In genomic region chr11:48859014-48859413, GRCm38 (mm10) we compare ENCODE assay signal across 8 mouse cellular contexts. TPM values are rescaled to one million over a fixed set of nuclear protein-coding genes. Genes with fewer than 3 reads are reported as not detected.
DNase-seq lines count a peak whose midpoint lies in the region; ATAC-seq and TF ChIP-seq lines count a peak whose summit lies in the region.

No protein-coding gene starts in this region.

- peak; percentile 90 for TF ChIP-seq CTCF in gastrocnemius, adult 2 months (IDR thresholded peaks at IDR 0.05)

- peak; percentile 46; the same call in 1 of the 2 replicates for ATAC-seq in erythroblast, adult 5-6 weeks (replicated peaks; ENCODE audit: low FRiP score, poor library complexity, severe bottlenecking)
- ATAC-seq in hindbrain, embryonic 13.5 days (ENCODE audit: low FRiP score), result no peak
- ATAC-seq in limb, embryonic 15.5 days (ENCODE audit: insufficient number of reproducible peaks, low FRiP score, low TSS enrichment, low read depth), result no peak
- ATAC-seq in midbrain, embryonic 16.5 days, result no peak

- H3K36me3 ChIP-seq in hindbrain, embryonic 13.5 days, result no peaks in the 10 kb centered on the region
- no peaks in the 10 kb centered on the region for H3K36me3 ChIP-seq in limb, embryonic 15.5 days
- no peaks in the 10 kb centered on the region for H3K36me3 ChIP-seq in midbrain, embryonic 16.5 days (ENCODE audit: control insufficient read depth, insufficient read depth, low read length)

- H3K9me3 ChIP-seq in hindbrain, embryonic 13.5 days, result no peaks in the 10 kb centered on the region
- no peaks in the 10 kb centered on the region for H3K9me3 ChIP-seq in limb, embryonic 15.5 days
- H3K9me3 ChIP-seq in midbrain, embryonic 16.5 days (replicated peaks; ENCODE audit: control insufficient read depth, low read length, poor library complexity, severe bottlenecking), result no peaks in the 10 kb centered on the region

- intact Hi-C loops in gastrocnemius, adult 2 months (cut with DNase I), result loop anchor here (1.0 kb wide), 1 partner anchor 70 kb away; no protein-coding TSS in a partner anchor
- intact Hi-C loops in gastrocnemius, postnatal 14 days (cut with DNase I; ENCODE audit: low total_unique reads), result loop anchor here (2.0 kb wide), 1 partner anchor 70 kb away; no protein-coding TSS in a partner anchor

- peaks cover 26% of the 10 kb centered on the region for H3K4me1 ChIP-seq in hindbrain, embryonic 13.5 days (replicated peaks)
- peaks cover 28% of the 10 kb centered on the region for H3K4me1 ChIP-seq in limb, embryonic 15.5 days
- peaks cover 16% of the 10 kb centered on the region for H3K4me1 ChIP-seq in midbrain, embryonic 16.5 days (ENCODE audit: control insufficient read depth, insufficient read depth, low read length)

- H3K4me3 ChIP-seq in gastrocnemius, adult 2 months, result peak overlapping the region; percentile 80
- peak overlapping the region; percentile 60 for H3K4me3 ChIP-seq in hindbrain, embryonic 13.5 days
- H3K4me3 ChIP-seq in limb, embryonic 15.5 days, result peak overlapping the region; percentile 60; the same call in 1 of the 2 replicates
- peak overlapping the region; percentile 49 for H3K4me3 ChIP-seq in midbrain, embryonic 16.5 days (ENCODE audit: low read depth, low read length)

- peak; percentile 43 for DNase-seq in gastrocnemius, adult 2 months
- DNase-seq in gastrocnemius, postnatal 14 days, result no peak
- DNase-seq in NIH3T3 (ENCODE audit: low read depth), result peak; percentile 86
- DNase-seq in ovary, postnatal 14 days (ENCODE audit: low spot score), result no peak

- H3K9ac ChIP-seq in hindbrain, embryonic 13.5 days, result no peak overlapping the region
- no peak overlapping the region for H3K9ac ChIP-seq in limb, embryonic 15.5 days
- peak overlapping the region; percentile 52 for H3K9ac ChIP-seq in midbrain, embryonic 16.5 days (ENCODE audit: low read depth, low read length)

- peaks cover 19% of the 10 kb centered on the region; the same call in 1 of the 2 replicates for H3K27me3 ChIP-seq in hindbrain, embryonic 13.5 days
- H3K27me3 ChIP-seq in limb, embryonic 15.5 days, result peaks cover 11% of the 10 kb centered on the region
- H3K27me3 ChIP-seq in midbrain, embryonic 16.5 days (ENCODE audit: control insufficient read depth, insufficient read depth, low read depth, low read length), result no peaks in the 10 kb centered on the region

- WGBS in hindbrain, embryonic 13.5 days, result under 1% methylated on average over 6 of the region's 6 CpGs
- WGBS in limb, embryonic 15.5 days, result under 1% methylated on average over 6 of the region's 6 CpGs
- under 1% methylated on average over 6 of the region's 6 CpGs for WGBS in midbrain, embryonic 16.5 days

- H3K27ac ChIP-seq in gastrocnemius, adult 2 months, result no peak overlapping the region
- no peak overlapping the region for H3K27ac ChIP-seq in hindbrain, embryonic 13.5 days
- H3K27ac ChIP-seq in limb, embryonic 15.5 days, result no peak overlapping the region
- no peak overlapping the region for H3K27ac ChIP-seq in midbrain, embryonic 16.5 days (ENCODE audit: low read length)

- peak overlapping the region; percentile 79 for H3K4me2 ChIP-seq in hindbrain, embryonic 13.5 days
- H3K4me2 ChIP-seq in limb, embryonic 15.5 days, result peak overlapping the region; percentile 64; the same call in 1 of the 2 replicates
- H3K4me2 ChIP-seq in midbrain, embryonic 16.5 days (ENCODE audit: low read length), result peak overlapping the region; percentile 75

RNA-seq across cellular contexts. Expression of gene Irgm1, which starts 12.5 kb away (rescaled TPM):
- total RNA-seq in gastrocnemius, adult 2 months (2021), result 10 to 100 TPM; 13.5 to 14.4 TPM
- 1 to 10 TPM; 6.1 to 7.0 TPM for total RNA-seq in gastrocnemius, postnatal 14 days (2021)
- 54.8 and 67.1 TPM in 2 replicates for total RNA-seq in erythroblast, adult 5-6 weeks (2015; ENCODE audit: low replicate concordance)
- total RNA-seq in erythroblast, adult 5-6 weeks (2017; ENCODE audit: low replicate concordance), result 58.3 and 69.6 TPM in 2 replicates
- polyA plus RNA-seq in hindbrain, embryonic 13.5 days (2015; fragmentation: Nextera tagmentation; extraction: Ambion mirVana), result 2.7 and 2.8 TPM in 2 replicates
- 7.1 and 7.3 TPM in 2 replicates for polyA plus RNA-seq in limb, embryonic 15.5 days (2015; fragmentation: Nextera tagmentation; extraction: Ambion mirVana)
- 2.0 and 2.8 TPM in 2 replicates for polyA plus RNA-seq in midbrain, embryonic 16.5 days (2015; fragmentation: Nextera tagmentation; extraction: Ambion mirVana)

RNA-seq across cellular contexts. Expression of gene Gm12184, which starts 32.6 kb away (rescaled TPM):
- total RNA-seq in gastrocnemius, adult 2 months (2021), result 1 to 10 TPM; 1.5 to 2.2 TPM
- 1 to 10 TPM; 2.7 to 3.0 TPM for total RNA-seq in gastrocnemius, postnatal 14 days (2021)
- 3.1 TPM in 1 of 2 replicates, not detected in the other for total RNA-seq in erythroblast, adult 5-6 weeks (2015; ENCODE audit: low replicate concordance)
- 0.68 and 5.3 TPM in 2 replicates for total RNA-seq in erythroblast, adult 5-6 weeks (2017; ENCODE audit: low replicate concordance)
- polyA plus RNA-seq in hindbrain, embryonic 13.5 days (2015; fragmentation: Nextera tagmentation; extraction: Ambion mirVana), result 2.8 and 4.4 TPM in 2 replicates
- 2.0 and 3.0 TPM in 2 replicates for polyA plus RNA-seq in limb, embryonic 15.5 days (2015; fragmentation: Nextera tagmentation; extraction: Ambion mirVana)
- polyA plus RNA-seq in midbrain, embryonic 16.5 days (2015; fragmentation: Nextera tagmentation; extraction: Ambion mirVana), result 1.3 and 1.8 TPM in 2 replicates

RNA-seq across cellular contexts. Expression of gene Trim7, which starts 33.1 kb away (rescaled TPM):
- 10 to 100 TPM; 25.9 to 51.8 TPM for total RNA-seq in gastrocnemius, adult 2 months (2021)
- total RNA-seq in gastrocnemius, postnatal 14 days (2021), result 100 to 1,000 TPM in 1 of 2 experiments, 10 to 100 TPM in 1; 93.7 to 106 TPM
- not detected in 2 replicates for total RNA-seq in erythroblast, adult 5-6 weeks (2015; ENCODE audit: low replicate concordance)
- 0.42 TPM in 1 of 2 replicates, not detected in the other for total RNA-seq in erythroblast, adult 5-6 weeks (2017; ENCODE audit: low replicate concordance)
- 1.0 and 2.8 TPM in 2 replicates for polyA plus RNA-seq in hindbrain, embryonic 13.5 days (2015; fragmentation: Nextera tagmentation; extraction: Ambion mirVana)
- polyA plus RNA-seq in limb, embryonic 15.5 days (2015; fragmentation: Nextera tagmentation; extraction: Ambion mirVana), result 2.0 and 2.8 TPM in 2 replicates
- polyA plus RNA-seq in midbrain, embryonic 16.5 days (2015; fragmentation: Nextera tagmentation; extraction: Ambion mirVana), result 1.8 and 3.6 TPM in 2 replicates

RNA-seq across cellular contexts. Expression of gene Trim41, which starts 41.9 kb away (rescaled TPM):
- total RNA-seq in gastrocnemius, adult 2 months (2021), result 10 to 100 TPM; 19.9 to 23.6 TPM
- total RNA-seq in gastrocnemius, postnatal 14 days (2021), result 10 to 100 TPM; 16.3 to 21.0 TPM
- 3.3 and 12.7 TPM in 2 replicates for total RNA-seq in erythroblast, adult 5-6 weeks (2015; ENCODE audit: low replicate concordance)
- total RNA-seq in erythroblast, adult 5-6 weeks (2017; ENCODE audit: low replicate concordance), result 17.6 and 19.5 TPM in 2 replicates
- polyA plus RNA-seq in hindbrain, embryonic 13.5 days (2015; fragmentation: Nextera tagmentation; extraction: Ambion mirVana), result 7.5 TPM in 2 replicates
- 5.6 and 7.8 TPM in 2 replicates for polyA plus RNA-seq in limb, embryonic 15.5 days (2015; fragmentation: Nextera tagmentation; extraction: Ambion mirVana)
- polyA plus RNA-seq in midbrain, embryonic 16.5 days (2015; fragmentation: Nextera tagmentation; extraction: Ambion mirVana), result 6.7 and 6.9 TPM in 2 replicates

RNA-seq across cellular contexts. Expression of gene Gm5431, which starts 43.0 kb away (rescaled TPM):
- under 1 TPM; 0.13 to 0.42 TPM for total RNA-seq in gastrocnemius, adult 2 months (2021)
- under 1 TPM; 0.21 to 0.35 TPM for total RNA-seq in gastrocnemius, postnatal 14 days (2021)
- 0.42 and 3.5 TPM in 2 replicates for total RNA-seq in erythroblast, adult 5-6 weeks (2015; ENCODE audit: low replicate concordance)
- total RNA-seq in erythroblast, adult 5-6 weeks (2017; ENCODE audit: low replicate concordance), result 0.84 TPM in 1 of 2 replicates, not detected in the other
- polyA plus RNA-seq in hindbrain, embryonic 13.5 days (2015; fragmentation: Nextera tagmentation; extraction: Ambion mirVana), result 0.13 and 0.16 TPM in 2 replicates
- 0.33 and 0.36 TPM in 2 replicates for polyA plus RNA-seq in limb, embryonic 15.5 days (2015; fragmentation: Nextera tagmentation; extraction: Ambion mirVana)
- polyA plus RNA-seq in midbrain, embryonic 16.5 days (2015; fragmentation: Nextera tagmentation; extraction: Ambion mirVana), result 0.15 and 0.20 TPM in 2 replicates

Comparison
In these comparisons a context has a peak if more than half of its experiments do, and no peak if none do; other contexts are left out.
1. DNase-seq: peak in gastrocnemius, adult 2 months (single experiment) and NIH3T3 (single experiment); none in gastrocnemius, postnatal 14 days (single experiment) and ovary, postnatal 14 days (single experiment).
2. RNA of gene Trim7, which starts 33.1 kb away (total RNA-seq): 93.7 to 106 TPM in gastrocnemius, postnatal 14 days and 25.9 to 51.8 TPM in gastrocnemius, adult 2 months; 0.42 TPM in erythroblast, adult 5-6 weeks; every median in the first group is over 10 times any median in the second.
3. Peak in every context shown above with its lines, with median percentiles within 50 percentile points of each other: H3K4me3 ChIP-seq and H3K4me2 ChIP-seq.